Mouse (Mus musculus): ENCODE measurements at regions not wholly inside any gene's neighbourhood (a gene's known extent, or its start where the extent isn't known, plus 50 kb on each side); places are given as distances from the start of the nearest gene placed in this dataset.

- TF ChIP-seq CTCF (IDR thresholded peaks at IDR 0.05; ENCODE audit: control insufficient read depth, insufficient read depth, insufficient replicate concordance, low read depth, low read length): no peak
- no peak for TF ChIP-seq POLR2A (IDR thresholded peaks at IDR 0.05; ENCODE audit: control insufficient read depth, low read depth, low read length)
Observed at GRCm38 (mm10) chr13:91296521-91297160, 72.9 kb upstream of the Atg10 start.

All from testis, adult 2 months (tissue).